21 mouse cellular contexts compared by ENCODE assay signal in genomic region chr11:57271687-57272086, GRCm38 (mm10).
DNase-seq lines count a peak whose midpoint lies in the region; ATAC-seq and TF ChIP-seq lines count a peak whose summit lies in the region.
"Had no signal": no experiment of that assay in that cellular context is flagged by ENCODE, and none has a peak within 500 bp of the region (broad histone marks: within the 10 kb centered on the region; RNA-seq: fewer than 3 reads in every experiment).

No protein-coding gene starts in this region.

- no peaks in the 10 kb centered on the region for H3K27me3 ChIP-seq in lung, postnatal 0 days (replicated peaks; ENCODE audit: insufficient read depth, low read length)
- H3K27me3 ChIP-seq: embryonic facial prominence, embryonic 15.5 days; heart, embryonic 15.5 days had no signal

- H3K4me1 ChIP-seq in lung, postnatal 0 days (ENCODE audit: insufficient read depth, low read depth, low read length): no peaks in the 10 kb centered on the region
- H3K4me1 ChIP-seq: embryonic facial prominence, embryonic 15.5 days; forebrain, embryonic 10.5 days; heart, embryonic 15.5 days; hindbrain, embryonic 10.5 days had no signal

- no peak overlapping the region for H3K4me3 ChIP-seq in lung, postnatal 0 days (ENCODE audit: low read depth, low read length)
- H3K4me3 ChIP-seq: embryonic facial prominence, embryonic 15.5 days; forebrain, embryonic 10.5 days; heart, embryonic 15.5 days; hindbrain, embryonic 10.5 days; myocyte had no signal

- 82% methylated on average over 8 of the region's 8 CpGs for WGBS in lung, postnatal 0 days

- intact Hi-C loops in left cerebral cortex, postnatal 14 days (cut with DNase I): no loop called here

- no peak overlapping the region for H3K9ac ChIP-seq in lung, postnatal 0 days (replicated peaks; ENCODE audit: low read depth)
- H3K9ac ChIP-seq: embryonic facial prominence, embryonic 15.5 days; heart, embryonic 15.5 days; lung, embryonic 14.5 days had no signal

- no peaks in the 10 kb centered on the region for H3K9me3 ChIP-seq in lung, postnatal 0 days (ENCODE audit: low read length)
- H3K9me3 ChIP-seq: embryonic facial prominence, embryonic 15.5 days; forebrain, embryonic 10.5 days; heart, embryonic 15.5 days; hindbrain, embryonic 10.5 days had no signal

- H3K36me3 ChIP-seq in lung, postnatal 0 days (ENCODE audit: insufficient read depth, low read length): no peaks in the 10 kb centered on the region
- H3K36me3 ChIP-seq: embryonic facial prominence, embryonic 15.5 days; forebrain, embryonic 10.5 days; heart, embryonic 15.5 days; hindbrain, embryonic 10.5 days had no signal

- no peak overlapping the region for H3K27ac ChIP-seq in lung, postnatal 0 days (ENCODE audit: low read length)
- H3K27ac ChIP-seq: embryonic facial prominence, embryonic 15.5 days; forebrain, embryonic 10.5 days; heart, embryonic 15.5 days; hindbrain, embryonic 10.5 days had no signal

- no peak for TF ChIP-seq CTCF in lung, postnatal 0 days (IDR thresholded peaks at IDR 0.05)

- ATAC-seq in cerebellum, adult (ENCODE audit: insufficient number of reproducible peaks, low FRiP score, low TSS enrichment): no peak
- ATAC-seq in lung, postnatal 0 days: no peak

- no peak overlapping the region for H3K4me2 ChIP-seq in lung, postnatal 0 days (replicated peaks; ENCODE audit: low read depth, low read length)
- H3K4me2 ChIP-seq: embryonic facial prominence, embryonic 15.5 days; heart, embryonic 15.5 days; liver, embryonic 11.5 days; lung, embryonic 14.5 days had no signal

- TF ChIP-seq EP300 in lung, postnatal 0 days (IDR thresholded peaks at IDR 0.05): no peak

- peak; percentile 82 for DNase-seq in right cerebral cortex, adult 18-20 months
- no peak for DNase-seq in right cerebral cortex, postnatal 4 days
- DNase-seq in layer of hippocampus, adult 9-11 months: peak; percentile 89
- peak; percentile 61 to 84 for DNase-seq in left cerebral cortex, postnatal 14 days (ENCODE audit: low spot score in 2 of 2)
- DNase-seq in telencephalon, adult 2 months (ENCODE audit: low read depth, low spot score): peak; percentile 92
- no peak for DNase-seq in lung, postnatal 0 days (ENCODE audit: low spot score)
- DNase-seq in gastrocnemius, adult 18-20 months (ENCODE audit: low spot score): no peak
- DNase-seq: adrenal gland, postnatal 36 days; cerebellum, adult 9-11 months; embryo, embryonic 11 days; heart, adult 18-20 months; kidney, adult 8-10 months; lung, embryonic 14.5 days; midbrain, embryonic 14.5 days had no signal

Comparison
In these comparisons a context has a peak if more than half of its experiments do, and no peak if none do; other contexts are left out.
1. DNase-seq: peak in right cerebral cortex, adult 18-20 months (single experiment), layer of hippocampus, adult 9-11 months (single experiment), left cerebral cortex, postnatal 14 days (2 of 2) and telencephalon, adult 2 months (single experiment); none in right cerebral cortex, postnatal 4 days (single experiment), lung, postnatal 0 days (single experiment) and gastrocnemius, adult 18-20 months (single experiment).